Mouse (Mus musculus): ENCODE data around the gene Gm10277.

DNA sequence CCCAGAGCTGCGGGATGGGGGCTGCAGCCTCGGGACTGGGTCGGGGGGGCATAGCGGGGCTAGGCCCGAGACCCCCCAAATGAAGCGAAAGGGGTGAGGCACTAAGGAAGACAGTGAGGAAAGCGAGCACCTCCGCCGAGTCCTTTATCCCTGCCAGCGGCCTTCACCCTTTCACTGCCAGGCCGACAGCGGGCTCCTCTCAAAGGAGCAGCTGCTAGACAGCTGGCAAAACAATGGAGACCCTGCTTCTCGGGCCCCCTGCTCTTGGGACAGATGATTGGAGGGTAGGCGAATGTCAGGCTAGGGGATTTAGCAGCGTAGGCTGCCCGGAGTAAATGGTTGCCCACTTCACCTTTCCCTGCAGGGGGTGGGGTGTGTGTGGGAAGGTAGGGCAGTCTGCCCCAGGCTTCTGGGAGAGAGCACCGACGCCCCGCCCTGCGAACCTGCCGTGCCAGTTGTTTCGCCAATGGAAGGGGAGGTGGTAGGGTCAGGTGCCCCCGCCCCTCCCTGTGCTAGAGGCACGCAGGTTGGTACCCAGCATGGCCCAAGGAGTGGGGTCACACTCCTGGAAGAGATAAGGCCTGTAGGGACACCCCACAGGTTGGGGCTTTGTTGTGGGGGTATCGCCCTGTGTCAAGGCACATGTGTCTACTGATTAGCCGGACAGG, 23.7 kb downstream of the Gm10277 start:
- TF ChIP-seq POLR2A (IDR thresholded peaks at IDR 0.05; ENCODE audit: borderline replicate concordance, insufficient read depth, low read length) (no peak), CTCF (IDR thresholded peaks at IDR 0.05; ENCODE audit: borderline replicate concordance, insufficient read depth, low read depth, low read length) (no peak)

Data from cerebellum, adult 2 months (tissue).